Mouse (Mus musculus) spleen, adult 12 weeks (tissue): Measurements from ENCODE around the gene Mgp.
A peak's percentile ranks its signal among the peaks of the same experiment; 100 is the strongest.

Source experiments
- DNase-seq: peaks from one replicate; pipeline ENCODE4 v3.0.0; 2022; ENCODE audit warnings: low spot score

Gene Mgp

GRCm38 (mm10) chr6:136875670-136876069 lies at the start of gene Mgp:
Gene Mgp (minus strand): TSS chr6:136875823.
- DNase-seq = no peak

DNA sequence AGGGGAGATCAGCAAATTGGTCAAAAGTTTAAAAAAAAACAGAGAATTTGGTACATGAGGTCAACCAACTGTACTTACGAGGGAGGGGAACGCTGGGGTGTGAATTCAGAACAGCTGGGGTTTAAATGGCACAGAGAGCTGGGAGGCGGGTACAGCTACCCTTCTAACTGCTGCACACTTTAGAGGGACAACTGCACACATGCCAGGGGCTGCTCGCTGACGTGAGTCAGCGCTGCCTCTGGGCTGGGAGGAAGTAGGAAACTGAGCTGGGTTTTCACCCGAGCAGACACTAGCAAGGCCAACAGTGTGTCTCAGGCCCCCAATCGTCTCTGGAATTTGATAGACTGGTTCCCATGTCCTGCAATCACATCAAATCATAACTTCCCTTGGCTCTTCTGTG lies 49.4 kb upstream of the Mgp start:
- DNase-seq = no peak

GRCm38 (mm10) chr6:136923532-136923931 lies 47.9 kb upstream of the Mgp start, which contains the start of gene Pde6h:
Gene Pde6h (plus strand): TSS chr6:136923832.
- DNase-seq = no peak

DNA sequence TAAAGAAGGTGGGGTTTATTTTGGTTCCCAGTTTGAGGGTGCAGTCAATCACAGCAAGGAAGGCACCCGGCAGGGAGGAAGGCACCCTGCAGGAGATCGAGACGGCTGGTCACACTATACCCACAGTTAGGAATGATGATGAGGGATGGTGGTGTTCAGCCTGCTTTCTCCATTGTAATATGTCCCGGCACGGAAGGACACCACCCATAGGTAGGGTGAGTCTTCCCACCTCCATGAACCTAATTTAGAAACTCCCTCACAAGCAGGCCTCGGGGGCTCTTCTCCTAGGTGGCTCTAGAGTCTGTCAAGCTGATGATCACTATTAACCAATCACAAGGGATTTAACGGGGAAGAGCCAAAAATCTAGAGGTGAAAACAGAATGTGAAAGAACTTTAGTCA lies 47.2 kb upstream of the Mgp start:
- DNase-seq = no peak

DNA sequence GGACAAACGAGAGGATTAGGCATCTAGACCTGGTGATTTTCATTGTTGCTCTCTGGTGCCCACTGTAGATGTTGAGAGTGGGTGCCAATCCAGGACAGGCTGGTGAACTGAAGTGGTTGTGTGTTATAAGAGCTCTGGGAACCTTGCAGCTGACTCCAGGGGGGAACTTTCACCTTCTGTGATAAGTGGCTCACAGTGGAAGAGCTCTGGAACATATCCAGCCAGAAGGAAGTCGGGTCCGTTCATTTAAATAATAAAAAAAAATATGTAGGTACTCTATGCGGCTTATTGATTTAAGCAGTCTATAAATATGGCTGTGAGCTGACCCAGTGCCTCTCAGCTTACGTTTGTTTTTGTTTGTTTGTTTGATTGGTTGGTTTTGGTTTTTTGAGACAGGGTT lies 46.5 kb upstream of the Mgp start, which contains the start of gene Erp27:
Gene Erp27 (minus strand): TSS at position 101 of the 400 bp plus-strand sequence.
- no peak for DNase-seq

DNA sequence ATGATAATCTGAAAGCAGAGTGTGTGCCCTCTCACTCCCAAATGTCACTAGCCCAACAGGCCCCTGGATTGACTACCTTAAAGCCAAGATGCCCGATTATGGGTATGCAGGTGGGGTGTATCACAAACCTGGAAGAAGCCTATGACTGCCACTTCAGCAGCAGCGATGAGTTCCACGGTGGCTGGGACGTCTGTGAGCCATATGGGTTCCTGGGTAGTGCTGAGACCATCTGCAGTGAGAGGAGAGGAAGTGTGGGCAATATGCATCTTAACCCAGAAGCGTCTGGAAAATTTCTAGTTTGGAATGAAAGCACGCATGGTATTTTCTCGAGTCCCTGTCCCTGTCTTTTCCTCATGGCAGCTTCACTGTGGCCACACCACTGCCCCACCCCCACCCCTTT lies 46.0 kb upstream of the Mgp start:
- no peak for DNase-seq

- DNase-seq = peak; percentile 40
These were observed 45.0 kb upstream of the Mgp start for GRCm38 (mm10) chr6:136920320-136921257.

DNA sequence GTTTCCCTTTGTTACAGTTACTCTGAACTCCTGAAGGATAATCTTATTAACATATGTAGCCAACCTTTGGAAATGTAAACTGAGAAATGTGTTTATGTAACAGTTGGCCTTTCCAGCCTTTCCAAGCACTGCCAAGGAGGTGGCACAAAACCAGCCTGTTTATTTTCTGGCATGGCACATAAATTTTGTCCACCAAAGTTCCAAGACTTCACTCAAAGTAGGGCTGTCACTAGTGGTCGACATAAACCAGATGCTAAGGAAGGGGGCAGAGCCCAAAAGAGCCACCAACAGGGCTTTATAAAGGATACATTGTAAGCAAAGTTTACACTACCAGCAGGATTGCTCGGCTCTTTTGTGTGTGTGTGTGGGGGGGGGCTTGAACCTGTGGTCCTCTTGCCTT lies 42.3 kb upstream of the Mgp start:
- no peak for DNase-seq

- no peak for DNase-seq
These were observed 40.2 kb upstream of the Mgp start for GRCm38 (mm10) chr6:136915721-136916395.

- no peak for DNase-seq
These were observed 38.6 kb upstream of the Mgp start for GRCm38 (mm10) chr6:136914234-136914633.

DNA sequence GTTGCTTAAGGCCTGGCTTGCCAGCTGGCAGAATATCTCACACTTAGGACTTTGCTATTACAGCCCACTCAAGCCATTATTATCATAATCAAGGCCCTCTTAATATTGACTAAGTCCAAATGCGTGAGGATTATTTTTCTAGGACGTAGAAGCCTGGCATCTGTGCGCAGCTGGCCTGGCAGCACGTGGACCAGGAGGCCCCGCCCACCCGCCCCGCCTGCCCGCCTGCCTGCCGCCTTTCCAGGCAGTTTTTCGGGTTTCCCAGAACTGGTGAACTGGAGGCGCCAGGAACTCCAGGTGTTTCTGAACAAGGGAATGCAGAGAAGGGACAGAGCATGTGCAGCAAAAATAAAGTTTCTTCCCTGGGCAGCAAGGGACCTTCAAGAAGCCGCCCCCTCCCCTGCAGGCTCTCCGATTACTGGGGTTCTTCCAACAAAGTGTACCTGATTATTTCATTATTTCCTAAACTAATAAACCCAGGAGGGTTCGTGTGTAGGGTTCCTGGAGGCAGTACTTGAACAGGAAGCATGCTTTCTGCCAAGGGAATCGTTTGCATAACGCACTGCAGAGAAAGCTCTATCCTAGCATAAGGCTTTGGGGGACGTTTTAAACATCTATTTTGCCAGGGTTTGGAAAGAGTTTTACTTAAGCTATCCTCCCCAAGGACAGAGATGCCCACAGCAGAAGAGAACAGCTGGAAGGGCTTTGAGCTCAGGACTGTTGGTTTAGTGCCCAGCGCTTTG lies 37.9 kb upstream of the Mgp start:
- DNase-seq = no peak

- DNase-seq = no peak
These were observed 37.2 kb upstream of the Mgp start for GRCm38 (mm10) chr6:136912751-136913265.

GRCm38 (mm10) chr6:136910247-136910890 lies 34.7 kb upstream of the Mgp start:
- DNase-seq = no peak

DNA sequence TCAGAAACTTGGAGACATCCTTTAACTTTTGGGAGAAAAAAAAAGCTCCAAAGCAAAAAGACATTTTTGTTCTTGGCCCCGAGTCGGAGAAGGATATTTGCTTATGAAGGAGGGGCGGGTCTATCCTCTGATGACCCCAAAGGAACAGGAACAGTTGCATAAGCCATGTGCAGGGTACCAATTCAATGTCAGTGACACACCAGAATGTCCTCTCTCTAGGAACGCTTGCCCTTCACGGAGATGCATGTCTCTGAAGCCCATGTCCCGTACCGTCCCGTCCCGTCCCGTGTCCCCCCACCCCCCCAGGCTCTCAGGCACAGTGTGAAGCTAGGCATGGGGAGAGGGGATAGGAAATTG lies 31.3 kb upstream of the Mgp start:
- DNase-seq = no peak

DNA sequence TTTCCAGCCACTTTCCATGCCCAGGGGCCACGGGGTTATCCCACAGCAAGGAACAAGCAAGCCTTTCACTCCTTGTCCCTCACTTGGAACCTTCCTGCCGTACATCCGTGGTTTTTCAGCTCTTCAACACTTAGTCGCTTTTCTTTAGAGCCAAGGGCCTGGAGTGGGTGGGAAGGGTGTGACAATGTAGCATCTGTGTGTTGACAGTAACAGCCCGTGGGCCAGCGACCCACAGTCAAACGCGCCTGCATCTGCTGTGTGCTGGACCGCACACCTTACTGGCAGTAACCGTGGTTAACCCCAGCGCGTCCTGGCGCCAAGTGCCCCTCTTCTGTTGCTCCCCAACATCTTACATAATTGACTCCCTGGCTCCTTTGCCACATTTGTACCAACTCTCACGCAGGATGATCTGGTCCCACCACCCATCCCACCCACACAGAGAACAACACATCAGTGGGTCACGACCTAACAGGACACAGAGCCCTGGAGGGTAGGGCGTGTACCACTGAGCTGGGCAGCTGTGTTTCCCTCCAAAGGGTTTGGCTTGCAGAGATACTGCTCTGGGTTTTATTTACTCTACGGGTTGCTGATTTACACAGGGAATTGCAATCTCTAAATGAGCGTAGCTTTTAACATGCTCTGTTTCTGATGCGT lies 30.8 kb upstream of the Mgp start:
- no peak for DNase-seq

DNA sequence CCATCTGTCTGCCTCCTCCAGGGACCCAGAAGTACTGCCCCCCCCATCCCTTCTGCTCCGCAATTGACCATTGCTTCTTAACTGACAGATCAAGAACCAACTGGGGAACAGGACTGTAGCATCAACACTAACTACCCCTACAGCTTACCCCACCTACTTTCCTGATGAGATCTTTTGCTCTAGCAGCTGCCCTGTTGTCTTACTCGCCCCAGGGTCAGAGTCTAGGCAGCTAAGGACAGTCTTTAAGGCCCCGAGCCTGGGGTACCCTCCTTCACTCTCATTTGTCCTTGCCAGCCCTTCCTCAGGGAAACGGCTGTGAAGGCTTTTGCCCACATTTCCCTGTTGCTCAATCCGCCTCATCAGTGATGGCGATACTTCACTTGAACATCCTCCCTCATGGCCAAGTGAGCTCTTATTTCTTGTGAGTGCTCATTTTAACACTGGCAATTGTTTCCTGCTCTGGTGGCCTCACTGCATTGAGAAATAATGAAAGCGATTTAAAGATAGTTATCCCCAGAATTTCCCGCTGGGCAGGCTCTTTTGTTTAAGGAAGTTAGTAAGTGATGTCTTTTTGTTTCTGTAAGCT lies 28.4 kb upstream of the Mgp start:
- no peak for DNase-seq

- no peak for DNase-seq
These were observed 26.9 kb upstream of the Mgp start for GRCm38 (mm10) chr6:136902527-136902926.

DNA sequence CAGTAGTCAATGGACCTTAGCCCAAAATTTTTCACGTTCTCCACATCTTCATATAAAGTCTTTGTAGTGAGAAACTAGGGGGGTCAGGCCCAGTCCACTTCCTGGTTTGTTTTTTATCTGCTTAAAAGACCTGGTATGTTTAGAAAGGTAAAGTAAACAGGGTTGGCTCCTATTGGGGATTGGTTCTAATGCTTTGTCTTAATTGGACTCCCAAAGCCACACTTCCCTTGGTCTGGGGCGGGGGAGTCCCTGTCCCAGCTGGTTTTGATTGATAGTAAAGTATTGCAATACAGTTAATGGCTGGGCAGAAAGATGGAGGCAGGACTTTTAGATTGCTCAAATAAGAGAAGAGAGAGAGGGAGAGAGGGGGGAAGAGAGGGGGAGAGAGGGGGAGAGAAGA lies 25.4 kb upstream of the Mgp start:
- no peak for DNase-seq

DNA sequence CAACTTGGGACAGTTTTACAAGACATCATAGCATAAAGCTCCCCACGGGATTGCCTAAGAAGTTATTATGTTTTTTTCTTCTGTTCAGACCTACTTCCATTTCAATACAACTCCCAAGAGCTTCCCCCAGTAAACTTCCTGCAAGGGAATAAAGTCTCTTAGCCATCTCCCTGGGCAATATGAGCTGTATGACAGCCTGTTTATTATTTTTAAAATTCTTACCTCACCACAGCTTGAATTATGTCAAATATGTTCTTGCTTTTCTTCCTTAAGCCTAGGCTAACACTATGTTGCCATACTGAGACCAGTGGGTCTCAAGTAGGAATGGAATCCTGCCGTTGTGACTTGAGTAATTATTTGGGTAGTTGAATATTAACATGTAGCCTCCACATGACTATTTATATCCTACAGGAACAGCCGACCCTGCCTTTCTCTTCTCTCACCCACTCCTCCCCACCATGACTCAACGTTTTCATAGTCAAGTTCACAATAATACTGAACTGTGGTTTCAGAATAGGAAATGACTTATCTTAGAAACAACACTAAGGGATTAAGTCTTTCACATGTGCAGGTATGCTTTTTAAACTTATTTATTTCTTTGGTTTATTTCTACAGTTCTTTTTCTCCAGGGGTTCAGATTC lies 24.9 kb upstream of the Mgp start:
- no peak for DNase-seq

DNA sequence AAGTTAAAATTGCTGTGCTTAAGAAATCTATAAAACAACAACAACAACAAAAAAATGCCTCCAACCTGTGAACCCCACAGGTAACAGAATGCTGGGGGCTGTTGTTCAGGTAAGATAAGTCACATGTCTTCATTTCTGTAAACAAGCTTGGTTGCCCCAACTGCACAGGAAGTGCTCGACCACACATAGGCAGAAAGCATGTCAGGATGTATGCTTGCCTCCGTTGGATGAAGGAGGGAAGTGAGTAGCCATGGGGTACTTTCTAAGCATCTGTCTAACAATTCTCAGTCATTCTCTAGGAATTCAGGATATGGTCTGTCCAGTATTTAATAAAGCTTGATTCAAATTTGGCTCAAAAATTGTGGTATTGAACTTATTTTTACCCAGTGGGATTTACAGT lies 23.3 kb upstream of the Mgp start:
- no peak for DNase-seq
